9 mouse cellular contexts compared by ENCODE assay signal in the genomic region with DNA sequence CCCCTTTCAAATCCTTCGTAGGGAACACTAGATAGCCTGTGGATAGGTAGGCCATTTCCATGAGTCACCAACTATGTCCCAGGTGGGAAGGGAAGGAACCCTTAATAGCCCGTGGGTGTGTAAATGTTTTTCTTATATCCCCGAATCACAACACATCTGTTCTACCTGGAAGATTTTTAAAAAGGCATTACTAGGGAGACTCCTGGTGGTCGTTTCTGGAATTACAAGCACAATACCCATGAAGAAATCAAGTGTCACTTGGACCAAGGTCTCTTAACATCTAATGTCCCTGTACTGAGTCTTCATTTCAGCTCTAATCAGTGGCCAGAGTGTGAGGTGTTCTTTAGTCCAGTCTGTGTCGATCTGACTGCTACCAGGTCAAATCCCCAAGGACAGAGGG. TPM values are rescaled to one million over a fixed set of nuclear protein-coding genes. Genes with fewer than 3 reads are reported as not detected.
DNase-seq lines count a peak whose midpoint lies in the region; ATAC-seq lines count a peak whose summit lies in the region.
"Had no signal": no experiment of that assay in that cellular context is flagged by ENCODE, and none has a peak within 500 bp of the region (broad histone marks: within the 10 kb centered on the region; RNA-seq: fewer than 3 reads in every experiment).

No protein-coding gene starts in this region.

- intact Hi-C loops in gastrocnemius, postnatal 14 days (cut with DNase I; ENCODE audit: low total_unique reads) = loop anchor here (5.0 kb wide), 1 partner anchor 137 kb away; no protein-coding TSS in a partner anchor

- DNase-seq in gastrocnemius, adult 18-20 months (ENCODE audit: low spot score) = peak; percentile 18
- no peak for DNase-seq in gastrocnemius, postnatal 14 days
- DNase-seq in midbrain, embryonic 11.5 days (ENCODE audit: low spot score, missing footprints) = peak; percentile 91
- DNase-seq in retina, postnatal 1 day = peak; percentile 23
- DNase-seq in adrenal gland, postnatal 25 days = no peak

- H3K9me3 ChIP-seq in midbrain, embryonic 11.5 days (ENCODE audit: control insufficient read depth, low read length) = no peaks in the 10 kb centered on the region
- no peaks in the 10 kb centered on the region for H3K9me3 ChIP-seq in midbrain, embryonic 16.5 days (replicated peaks; ENCODE audit: control insufficient read depth, low read length, poor library complexity, severe bottlenecking)
- no peaks in the 10 kb centered on the region for H3K9me3 ChIP-seq in forebrain, embryonic 15.5 days

- no peak overlapping the region for H3K4me2 ChIP-seq in midbrain, embryonic 11.5 days
- H3K4me2 ChIP-seq in midbrain, embryonic 16.5 days (ENCODE audit: low read length) = no peak overlapping the region
- no peak overlapping the region for H3K4me2 ChIP-seq in forebrain, embryonic 15.5 days (replicated peaks)
- H3K4me2 ChIP-seq: neural tube, embryonic 13.5 days had no signal

- H3K9ac ChIP-seq in midbrain, embryonic 11.5 days (ENCODE audit: low read length) = no peak overlapping the region
- no peak overlapping the region for H3K9ac ChIP-seq in midbrain, embryonic 16.5 days (ENCODE audit: low read depth, low read length)
- H3K9ac ChIP-seq in forebrain, embryonic 15.5 days (replicated peaks) = no peak overlapping the region
- H3K9ac ChIP-seq: neural tube, embryonic 13.5 days had no signal

- peaks cover 2% of the 10 kb centered on the region for H3K36me3 ChIP-seq in midbrain, embryonic 11.5 days (ENCODE audit: control insufficient read depth, insufficient read depth, low read length)
- H3K36me3 ChIP-seq in midbrain, embryonic 16.5 days (ENCODE audit: control insufficient read depth, insufficient read depth, low read length) = peaks cover 30% of the 10 kb centered on the region
- H3K36me3 ChIP-seq in forebrain, embryonic 15.5 days = peaks cover 15% of the 10 kb centered on the region; the same call in 1 of the 2 replicates

- no peak overlapping the region for H3K27ac ChIP-seq in midbrain, embryonic 11.5 days (ENCODE audit: low read depth, low read length)
- no peak overlapping the region for H3K27ac ChIP-seq in midbrain, embryonic 16.5 days (ENCODE audit: low read length)
- H3K27ac ChIP-seq in forebrain, embryonic 15.5 days (replicated peaks) = no peak overlapping the region
- H3K27ac ChIP-seq: neural tube, embryonic 13.5 days had no signal

- 48% methylated on average over 5 of the region's 5 CpGs for WGBS in midbrain, embryonic 11.5 days
- WGBS in midbrain, embryonic 16.5 days = 50% methylated on average over 5 of the region's 5 CpGs
- WGBS in forebrain, embryonic 15.5 days = 47% methylated on average over 5 of the region's 5 CpGs

- no peak overlapping the region for H3K4me3 ChIP-seq in midbrain, embryonic 11.5 days (ENCODE audit: low read depth, low read length)
- H3K4me3 ChIP-seq in midbrain, embryonic 16.5 days (ENCODE audit: low read depth, low read length) = no peak overlapping the region
- no peak overlapping the region for H3K4me3 ChIP-seq in forebrain, embryonic 15.5 days
- H3K4me3 ChIP-seq: neural tube, embryonic 13.5 days had no signal

- no peak for ATAC-seq in midbrain, embryonic 11.5 days (ENCODE audit: low FRiP score)
- ATAC-seq in midbrain, embryonic 16.5 days = no peak
- 0 out of 2 replicates have a peak, but pooled peaks have one; percentile 40 for ATAC-seq in common myeloid progenitor, adult 5-6 weeks (replicated peaks; ENCODE audit: low read depth, poor library complexity, severe bottlenecking)
- ATAC-seq in forebrain, embryonic 15.5 days (replicated peaks) = no peak

- H3K4me1 ChIP-seq in midbrain, embryonic 11.5 days (ENCODE audit: control insufficient read depth, insufficient read depth, low read length) = peaks cover under 1% of the 10 kb centered on the region
- H3K4me1 ChIP-seq in midbrain, embryonic 16.5 days (ENCODE audit: control insufficient read depth, insufficient read depth, low read length) = no peaks in the 10 kb centered on the region
- no peaks in the 10 kb centered on the region for H3K4me1 ChIP-seq in forebrain, embryonic 15.5 days
- H3K4me1 ChIP-seq: neural tube, embryonic 13.5 days had no signal

- no peaks in the 10 kb centered on the region for H3K27me3 ChIP-seq in midbrain, embryonic 11.5 days (ENCODE audit: control insufficient read depth, insufficient read depth, low read length)
- no peaks in the 10 kb centered on the region for H3K27me3 ChIP-seq in midbrain, embryonic 16.5 days (ENCODE audit: control insufficient read depth, insufficient read depth, low read depth, low read length)
- H3K27me3 ChIP-seq in forebrain, embryonic 15.5 days = no peaks in the 10 kb centered on the region
- H3K27me3 ChIP-seq: neural tube, embryonic 13.5 days had no signal

RNA-seq across cellular contexts. Expression of gene Tmem51, which starts 60.0 kb away (rescaled TPM):
- total RNA-seq in gastrocnemius, adult 18-20 months (2021) = under 1 TPM; 0.48 to 0.88 TPM
- 1 to 10 TPM; 2.5 to 2.8 TPM for total RNA-seq in gastrocnemius, postnatal 14 days (2021)
- 11.1 and 12.3 TPM in 2 replicates for polyA plus RNA-seq in midbrain, embryonic 11.5 days (2014; fragmentation: Nextera tagmentation; extraction: Ambion mirVana)
- polyA plus RNA-seq in midbrain, embryonic 16.5 days (2015; fragmentation: Nextera tagmentation; extraction: Ambion mirVana) = 6.9 and 7.1 TPM in 2 replicates
- total RNA-seq in common myeloid progenitor, adult 5-6 weeks (2017) = 0.39 and 0.41 TPM in 2 replicates
- 1.8 and 5.2 TPM in 2 replicates for total RNA-seq in adrenal gland, postnatal 25 days (2021)
- polyA plus RNA-seq in forebrain, embryonic 15.5 days (2015; fragmentation: Nextera tagmentation; extraction: Ambion mirVana) = 6.5 and 6.6 TPM in 2 replicates

Comparison
In these comparisons a context has a peak if more than half of its experiments do, and no peak if none do; other contexts are left out.
1. DNase-seq: peak in gastrocnemius, adult 18-20 months (single experiment), midbrain, embryonic 11.5 days (single experiment) and retina, postnatal 1 day (single experiment); none in gastrocnemius, postnatal 14 days (single experiment) and adrenal gland, postnatal 25 days (single experiment).